Mouse (Mus musculus) Muller cell, postnatal 12 days (primary cell): ENCODE measurements around the gene Tuba1a.

Experiments used
- DNase-seq: peaks from one replicate; pipeline ENCODE4 v3.0.0-alpha.2; 2015; ENCODE audit errors: inconsistent ontology term

The Tuba1a gene

DNA sequence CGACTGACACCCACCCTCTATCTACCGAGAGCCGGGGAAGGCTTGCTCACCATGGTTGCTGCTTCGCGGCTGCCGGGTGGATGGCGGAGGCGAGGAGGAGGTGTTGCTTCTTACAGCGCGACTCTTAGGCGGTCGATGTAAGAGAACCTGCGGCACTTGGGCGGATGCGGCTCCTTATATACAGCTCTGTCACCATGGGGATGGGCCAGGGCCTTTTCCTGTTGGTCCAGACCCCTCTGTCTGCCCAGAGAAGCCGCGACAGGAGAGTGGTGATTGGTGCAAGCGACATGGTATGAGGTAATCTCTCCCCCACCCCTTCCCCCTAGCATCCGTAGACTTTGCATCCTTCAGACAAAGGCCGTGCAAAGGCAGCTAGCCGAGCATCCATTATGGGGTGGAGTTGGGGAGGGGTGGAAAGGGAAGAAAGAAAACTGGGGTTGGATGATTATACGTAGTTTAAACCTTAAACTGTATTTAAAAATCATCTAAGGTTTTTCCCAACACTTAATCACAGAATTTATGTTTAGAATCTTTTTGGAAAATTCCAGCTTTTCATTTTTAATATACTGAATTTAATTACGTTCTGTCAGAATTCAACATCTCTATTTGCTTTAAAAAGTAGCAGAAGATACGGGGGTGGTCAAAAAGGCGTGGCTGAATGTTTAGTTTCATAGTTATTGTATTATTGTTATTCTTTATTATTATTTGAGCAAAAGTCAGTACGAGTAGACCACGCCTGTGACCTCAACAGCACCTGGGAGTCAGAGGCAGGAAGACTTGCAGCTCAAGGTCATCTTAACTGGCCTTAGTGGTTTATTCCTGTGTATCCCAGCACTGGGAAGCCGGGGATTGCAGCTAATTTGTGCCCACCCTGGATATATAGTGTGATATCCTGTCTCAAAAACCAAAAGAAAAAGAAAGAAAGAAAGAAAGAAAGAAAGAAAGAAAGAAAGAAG lies at the start of gene Tuba1a, which contains the start of gene Gm49450:
Tuba1a (minus strand) TSS at position 303 of the 956 bp plus-strand sequence.
Gm49450 (minus strand) TSS at position 151 of the 956 bp plus-strand sequence.
- peak; percentile 98 for DNase-seq

DNA sequence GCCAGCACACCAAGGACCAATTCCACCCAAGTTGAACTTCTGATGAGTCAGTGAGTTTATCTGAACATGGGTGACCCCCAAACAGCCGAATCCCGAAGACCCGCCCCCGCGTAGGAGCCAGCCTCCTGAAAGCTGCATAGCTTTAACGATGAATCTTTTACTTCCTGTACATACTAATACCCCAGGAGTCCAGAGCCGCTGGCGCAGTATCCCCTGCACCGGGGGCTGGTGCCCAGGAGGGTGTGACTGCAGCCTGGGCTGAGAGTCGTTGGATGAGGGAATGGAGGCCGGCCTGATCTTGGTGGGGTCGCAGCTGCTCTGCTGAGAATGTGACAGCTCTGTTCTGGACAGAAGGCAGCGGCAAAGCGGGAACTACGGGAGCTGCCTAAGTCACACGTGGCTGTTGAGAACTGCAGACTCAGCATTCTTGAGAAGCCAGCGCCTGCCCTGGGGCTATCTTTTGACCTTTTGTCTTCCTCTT lies 48.0 kb upstream of the Tuba1a start:
- peak; percentile 33 for DNase-seq

DNA sequence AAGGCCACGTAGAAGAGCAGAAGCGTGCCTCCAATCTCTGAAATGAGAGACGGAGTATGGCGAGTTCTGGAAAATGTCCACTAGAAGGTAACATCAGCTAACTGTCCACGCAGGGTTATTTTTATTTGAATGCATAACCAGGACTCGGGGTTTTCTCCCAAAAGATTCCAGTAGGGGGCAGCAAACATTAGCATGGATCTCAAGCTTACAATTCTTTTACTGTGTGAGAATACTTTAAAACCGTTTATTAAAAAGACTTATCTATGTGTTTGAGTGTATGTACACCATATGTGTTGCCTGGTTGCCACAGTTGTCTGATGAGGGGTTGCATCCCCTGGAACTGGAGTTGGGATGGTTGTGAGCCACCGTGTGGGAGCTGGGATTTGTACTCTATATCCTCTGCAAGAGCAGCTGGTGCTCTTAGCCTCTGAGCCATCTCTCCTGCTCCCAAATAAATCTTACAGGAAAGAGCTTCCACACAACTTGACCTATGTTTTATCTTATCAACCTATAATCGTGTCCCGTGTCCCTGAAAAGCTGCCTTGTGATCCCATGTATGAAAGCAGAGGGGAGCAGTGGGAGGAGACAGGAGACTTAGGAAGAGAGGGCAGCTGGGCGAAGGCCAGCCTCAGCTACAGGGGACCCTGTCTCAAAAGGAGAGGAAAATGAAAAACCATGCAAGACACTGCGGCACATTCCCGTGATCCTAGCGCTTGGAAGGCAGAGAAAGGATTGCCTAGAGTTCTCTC lies 47.2 kb upstream of the Tuba1a start:
- DNase-seq: peak; percentile 38

DNA sequence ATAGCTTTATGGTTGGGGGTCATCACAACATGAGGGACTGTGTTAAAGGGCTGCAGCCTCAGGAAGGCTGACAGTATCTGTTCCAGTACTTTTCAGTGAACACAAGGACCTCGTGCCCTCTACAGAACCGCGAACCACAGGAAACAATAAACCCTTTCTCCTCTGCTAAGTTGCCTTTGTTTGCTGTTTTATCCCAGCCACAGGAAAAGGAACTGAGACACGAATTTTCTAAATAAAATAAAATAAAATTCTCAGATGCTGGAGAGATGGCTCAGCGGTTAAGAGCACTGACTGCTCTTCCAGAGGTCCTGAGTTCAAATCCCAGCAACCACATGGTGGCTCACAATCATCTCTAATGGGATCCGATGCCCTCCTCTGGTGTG lies 45.3 kb upstream of the Tuba1a start:
- DNase-seq: peak; percentile 78

DNA sequence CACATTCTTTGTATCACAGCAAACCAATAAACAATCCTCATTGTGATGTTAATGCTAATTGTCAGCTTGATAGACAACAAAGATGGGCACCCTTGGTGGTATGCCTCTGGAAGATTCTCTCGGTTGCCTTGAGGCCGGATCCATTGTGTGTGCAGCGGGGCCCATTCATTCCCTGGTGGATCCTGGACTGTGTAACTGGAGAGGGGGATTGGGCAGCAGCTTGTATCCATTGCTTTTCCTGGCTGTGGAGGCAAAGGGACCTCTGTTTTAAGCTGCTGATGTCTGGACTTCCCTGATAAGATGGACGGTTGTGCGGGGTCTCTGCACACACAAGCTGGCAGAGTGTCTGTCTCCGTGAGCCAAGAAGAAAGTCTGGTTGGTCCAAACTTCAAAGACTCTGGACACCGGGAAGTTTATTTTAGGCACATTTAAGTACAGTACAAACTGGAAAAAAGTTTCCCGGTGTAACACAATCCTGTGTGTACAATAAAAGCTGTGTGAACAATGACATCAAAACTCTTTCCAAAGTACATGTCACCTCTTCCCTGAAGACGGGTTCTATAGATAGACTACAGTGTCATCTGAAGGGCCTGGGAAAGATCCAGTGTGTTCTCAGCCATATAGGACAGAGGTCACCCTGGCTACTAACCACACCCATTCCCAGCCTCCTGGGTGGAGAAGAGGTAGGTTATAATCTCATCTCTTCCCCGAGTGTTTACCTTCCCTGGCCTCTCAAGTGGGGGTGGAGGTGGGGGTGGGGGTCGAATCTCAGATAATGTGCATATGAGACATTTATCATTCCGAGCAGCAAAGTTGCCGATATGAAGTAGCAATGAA lies 44.7 kb upstream of the Tuba1a start:
- no peak for DNase-seq

DNA sequence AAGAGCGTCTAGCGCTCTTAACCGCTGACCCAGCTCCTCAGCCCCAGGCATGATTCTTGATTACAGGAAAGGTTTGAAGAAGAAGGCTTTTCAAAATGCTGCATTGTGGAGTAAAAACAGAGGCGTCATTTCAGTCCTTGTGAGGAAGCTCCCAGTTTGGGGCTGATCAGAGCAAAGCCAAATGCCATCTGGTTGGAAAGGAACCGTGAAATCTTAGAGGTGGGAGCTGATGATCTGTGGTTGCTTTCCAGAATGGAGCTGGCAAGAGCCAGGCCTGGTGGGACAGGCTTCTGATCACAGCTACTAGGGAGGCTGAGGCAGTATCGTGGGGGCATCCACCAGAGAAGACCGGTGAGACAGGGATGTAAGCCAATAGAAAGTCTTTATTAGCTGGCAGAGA lies 43.3 kb upstream of the Tuba1a start:
- no peak for DNase-seq

DNA sequence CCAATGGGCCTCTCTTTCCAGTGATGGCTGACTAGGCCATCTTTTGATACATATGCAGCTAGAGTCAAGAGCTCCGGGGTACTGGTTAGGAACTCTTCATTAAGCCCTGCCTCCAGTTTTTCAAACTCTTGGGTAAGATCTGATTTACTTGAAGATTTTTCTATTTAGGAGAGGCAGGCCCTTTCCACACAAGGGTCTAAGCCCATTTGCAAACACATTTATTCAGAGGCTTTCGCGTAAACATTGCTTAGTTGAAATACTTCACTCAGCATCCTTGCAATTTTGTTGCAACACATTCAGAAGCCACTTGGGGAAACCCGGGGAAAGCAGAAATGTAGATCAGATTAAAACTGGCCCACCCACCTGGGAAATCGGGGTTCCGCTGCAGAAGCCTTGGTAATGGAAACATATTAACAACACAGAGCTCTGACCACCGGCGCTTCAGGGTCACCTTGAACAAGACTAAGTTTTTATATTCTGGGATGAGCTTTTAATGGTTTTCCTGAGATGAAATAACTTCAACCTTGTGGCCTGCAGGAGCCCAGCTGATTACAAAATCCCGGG lies 41.5 kb upstream of the Tuba1a start:
- no peak for DNase-seq

DNA sequence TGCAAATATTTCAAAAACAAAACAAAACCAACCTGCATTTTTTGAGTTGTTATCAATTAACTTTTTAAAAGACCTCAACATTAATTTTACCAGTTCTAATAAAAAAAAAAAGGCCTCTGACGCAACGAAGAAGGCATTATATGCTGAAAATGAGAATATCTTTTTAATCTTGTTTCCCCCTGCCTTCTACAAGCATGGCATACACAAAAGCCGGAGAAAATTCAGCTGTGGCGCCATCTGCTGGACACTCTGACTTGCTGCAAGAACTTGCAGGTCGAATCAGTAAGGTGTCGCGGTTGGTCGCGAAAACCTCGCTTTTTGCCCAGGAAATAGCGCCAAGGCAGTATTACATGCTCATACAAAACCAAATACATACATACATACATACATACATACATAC lies 40.4 kb upstream of the Tuba1a start:
- peak; percentile 68 for DNase-seq

DNA sequence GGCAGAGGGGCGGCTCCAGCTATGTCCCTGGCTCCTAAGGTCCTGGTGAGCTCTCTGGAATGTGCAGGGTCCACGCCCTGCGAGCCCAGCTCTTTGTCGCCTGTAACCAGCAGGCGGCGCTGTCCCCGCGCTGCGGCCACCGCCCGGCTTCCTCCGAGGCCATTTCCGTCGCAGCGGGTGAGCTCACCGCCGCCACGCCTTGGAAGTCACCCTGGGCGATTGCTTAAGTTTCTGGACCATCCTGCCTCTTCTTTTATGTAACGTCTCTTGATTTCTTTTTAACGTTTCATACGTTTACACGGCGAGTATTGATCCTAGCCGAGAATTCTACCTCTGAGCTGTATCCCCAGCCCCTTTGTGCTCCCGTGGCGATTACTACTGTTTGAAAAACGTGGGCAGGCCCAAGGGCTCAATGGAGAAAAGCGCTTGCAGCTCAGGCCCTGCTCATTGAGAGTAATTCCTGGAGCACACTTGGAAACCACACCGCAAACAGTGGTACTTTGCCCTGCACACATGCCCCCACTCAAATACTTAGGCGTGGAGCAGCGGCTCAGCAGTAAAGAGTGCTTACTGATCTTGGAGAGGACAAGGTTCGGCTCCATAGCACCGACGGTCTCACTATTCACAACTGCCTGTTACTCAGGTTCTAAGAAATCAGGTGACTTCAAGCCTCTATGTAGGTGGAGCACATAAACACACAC lies 39.7 kb upstream of the Tuba1a start:
- peak; percentile 94 for DNase-seq

DNA sequence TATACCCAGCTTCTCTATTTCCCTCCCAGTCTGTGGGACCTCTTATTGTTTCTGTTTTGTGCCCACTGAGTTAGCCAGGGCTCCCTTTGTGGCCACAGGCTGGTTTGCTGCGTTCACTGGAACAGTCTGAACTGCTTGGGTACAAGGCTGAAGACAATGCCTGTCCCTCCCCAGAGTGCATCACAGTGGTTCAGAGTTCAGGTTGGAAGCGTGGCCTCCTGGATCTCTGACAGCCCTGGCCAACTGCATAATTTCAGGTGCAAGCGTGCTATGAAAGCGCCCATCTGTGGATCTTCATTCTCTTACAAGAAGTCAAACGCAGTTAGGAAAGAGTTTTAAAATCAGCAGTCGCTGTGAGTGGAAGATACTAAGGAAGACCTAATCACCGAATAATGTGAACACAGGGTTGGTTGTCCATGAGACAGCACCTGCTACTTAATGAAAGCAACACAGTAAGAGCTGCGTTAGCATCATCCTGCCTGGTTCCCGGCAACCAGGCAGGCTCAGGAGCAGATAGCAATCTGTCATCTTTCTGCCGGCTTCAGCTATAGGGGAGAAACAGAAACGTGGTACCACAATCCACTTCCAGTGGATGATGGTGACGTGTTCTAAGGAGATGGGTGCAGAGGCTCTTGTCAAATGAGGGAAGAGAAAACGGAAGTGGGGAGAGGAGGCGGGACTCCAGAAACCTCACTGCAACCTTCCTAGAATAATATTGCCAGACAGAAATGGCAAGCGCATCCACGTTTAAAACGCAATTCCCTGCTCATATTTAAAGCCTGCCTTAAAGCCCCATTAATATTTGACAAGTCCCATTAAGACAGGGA lies 38.8 kb upstream of the Tuba1a start:
- DNase-seq: peak; percentile 65

DNA sequence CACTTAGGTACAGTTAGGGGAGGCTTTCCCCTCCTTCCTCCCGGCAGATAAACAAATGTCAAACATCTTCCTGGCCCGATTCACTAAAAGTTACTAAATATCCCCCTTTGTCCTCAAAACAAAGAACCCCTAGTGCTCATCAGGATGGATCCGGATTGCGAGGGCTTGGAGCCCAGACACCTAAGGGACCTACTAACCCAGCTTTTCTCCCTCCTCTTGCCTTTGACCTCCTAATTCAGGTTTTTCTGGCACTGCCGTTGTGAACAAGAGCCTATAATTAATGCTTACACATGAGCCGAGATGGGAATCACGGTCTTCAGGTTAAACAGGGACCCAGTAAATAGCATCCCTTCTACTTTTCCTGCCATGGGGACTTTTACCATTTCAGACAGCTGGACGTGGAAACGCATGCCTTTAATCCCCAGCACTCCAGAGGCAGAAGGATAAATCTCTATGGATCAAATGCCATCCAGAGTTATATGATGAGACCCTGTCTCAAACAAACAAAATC lies 38.1 kb upstream of the Tuba1a start:
- DNase-seq: peak; percentile 40

DNA sequence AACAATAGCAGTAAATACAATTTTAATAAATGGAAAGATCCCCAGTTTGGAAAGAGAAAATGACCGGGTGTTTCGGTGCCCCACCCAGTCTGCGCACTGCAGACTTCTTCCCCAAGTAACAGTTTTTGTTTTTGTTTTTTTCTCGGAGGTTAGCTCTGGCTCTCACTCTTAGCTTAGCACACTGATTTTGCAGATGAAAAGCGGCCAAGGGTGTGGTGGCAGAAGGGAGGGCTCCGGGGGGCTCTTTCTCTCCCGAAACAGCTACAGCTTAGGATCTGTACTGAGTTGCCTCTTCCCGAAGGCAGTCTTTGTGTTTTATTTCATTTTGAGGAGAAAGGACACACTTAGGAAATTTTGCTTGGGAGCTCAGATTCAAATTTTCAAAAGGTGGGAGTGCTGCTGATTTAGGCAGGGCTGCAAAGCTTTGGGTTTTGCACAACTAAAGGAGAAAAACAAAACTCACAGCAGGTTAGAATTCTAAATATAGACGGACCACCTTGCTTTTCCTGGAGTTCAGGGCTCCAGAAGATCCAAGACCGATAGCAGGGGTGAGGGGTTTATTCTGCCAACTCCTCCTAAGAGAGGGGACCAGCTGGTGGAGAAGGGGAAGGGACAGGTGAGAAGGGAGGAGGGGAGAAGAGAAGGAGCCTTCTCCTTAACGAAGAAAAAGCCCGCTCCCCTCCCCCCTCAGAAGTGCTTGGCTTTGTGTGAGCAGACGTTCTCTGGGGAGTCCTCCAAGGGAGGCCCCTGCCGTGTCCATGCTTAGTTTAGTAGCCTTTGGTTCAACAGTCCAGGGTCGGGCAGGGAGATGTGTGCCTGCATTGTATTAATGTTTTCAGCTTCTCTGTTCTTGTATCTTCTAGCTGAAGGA lies 37.4 kb upstream of the Tuba1a start:
- no peak for DNase-seq

DNA sequence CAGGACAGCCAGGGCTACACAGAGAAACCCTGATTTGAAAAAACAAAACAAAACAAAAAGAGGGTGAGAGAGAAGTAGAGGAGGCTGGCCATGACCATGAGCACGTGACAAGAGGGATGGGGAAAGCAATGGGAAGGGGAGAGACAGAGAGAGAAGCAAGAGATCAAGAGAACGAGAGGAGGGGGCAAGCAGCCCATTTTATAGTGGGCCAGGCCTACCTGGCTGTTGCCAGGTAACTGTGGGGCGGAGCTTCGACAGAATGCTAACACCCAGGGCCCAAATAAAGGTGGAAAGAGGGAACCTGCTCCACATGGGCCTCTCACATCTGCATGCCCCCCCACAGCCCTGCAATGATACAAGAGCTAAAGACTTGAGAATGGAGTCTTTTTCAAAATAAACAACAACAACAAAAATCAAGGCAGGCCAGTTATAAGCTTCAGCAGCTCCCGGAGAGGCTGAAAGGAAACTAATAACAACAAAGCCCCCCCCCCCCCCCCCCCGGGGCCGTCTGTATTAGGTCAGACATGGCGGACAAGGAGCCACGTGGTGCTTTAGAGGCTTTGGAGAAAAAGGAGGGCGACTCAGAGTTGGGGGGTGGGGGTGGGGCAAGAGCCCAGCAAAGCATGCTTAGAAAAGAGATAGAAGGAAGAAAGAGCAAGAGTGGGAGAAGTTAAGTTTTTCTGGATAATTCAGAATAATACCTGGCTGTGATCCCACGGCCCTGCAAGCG lies 36.4 kb upstream of the Tuba1a start:
- DNase-seq: peak; percentile 47

DNA sequence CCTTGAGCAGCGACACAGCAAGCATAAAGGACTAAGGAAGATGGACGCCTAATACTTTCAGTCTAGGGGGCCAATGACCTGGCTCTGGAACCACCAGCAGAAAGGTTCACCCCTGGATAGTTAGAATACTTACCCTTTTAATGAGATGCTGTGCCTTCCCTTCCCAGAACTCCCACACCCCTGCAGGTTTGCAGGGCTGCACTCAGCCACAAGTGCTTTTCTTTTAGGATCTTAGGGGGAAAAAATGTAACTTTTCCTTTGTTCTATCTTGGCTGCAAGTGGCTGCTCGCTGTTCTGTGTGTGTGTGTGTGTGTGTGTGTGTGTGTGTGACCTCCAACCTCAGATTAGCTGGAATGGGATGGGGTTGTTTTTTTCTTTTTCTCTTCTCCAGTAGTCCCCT lies 35.3 kb upstream of the Tuba1a start:
- peak; percentile 42 for DNase-seq

DNA sequence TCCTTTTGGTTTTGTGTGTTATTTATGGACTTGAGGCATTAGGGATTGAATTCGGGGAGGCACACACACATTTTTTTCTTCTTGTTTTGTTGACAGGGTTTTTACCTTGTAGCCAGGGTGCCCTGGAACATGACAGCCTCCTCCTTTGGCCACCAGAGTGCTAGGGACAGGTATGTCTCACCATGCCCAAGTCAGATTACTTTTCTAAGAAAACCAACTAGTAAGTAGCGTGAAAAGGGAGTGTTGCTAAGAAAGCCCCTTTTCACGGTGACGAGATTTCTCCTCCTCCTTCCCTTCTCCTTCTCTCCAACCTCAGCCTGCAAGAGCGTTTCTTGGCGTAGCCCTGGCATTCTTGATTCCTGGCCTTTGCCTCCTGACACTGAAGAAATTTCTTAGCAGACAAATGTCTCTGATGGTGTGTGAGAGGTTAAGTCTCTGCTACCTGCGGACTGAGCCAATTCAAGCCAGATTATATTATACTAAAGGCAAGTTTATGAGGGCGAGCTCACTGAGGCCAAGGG lies 34.2 kb upstream of the Tuba1a start:
- no peak for DNase-seq

DNA sequence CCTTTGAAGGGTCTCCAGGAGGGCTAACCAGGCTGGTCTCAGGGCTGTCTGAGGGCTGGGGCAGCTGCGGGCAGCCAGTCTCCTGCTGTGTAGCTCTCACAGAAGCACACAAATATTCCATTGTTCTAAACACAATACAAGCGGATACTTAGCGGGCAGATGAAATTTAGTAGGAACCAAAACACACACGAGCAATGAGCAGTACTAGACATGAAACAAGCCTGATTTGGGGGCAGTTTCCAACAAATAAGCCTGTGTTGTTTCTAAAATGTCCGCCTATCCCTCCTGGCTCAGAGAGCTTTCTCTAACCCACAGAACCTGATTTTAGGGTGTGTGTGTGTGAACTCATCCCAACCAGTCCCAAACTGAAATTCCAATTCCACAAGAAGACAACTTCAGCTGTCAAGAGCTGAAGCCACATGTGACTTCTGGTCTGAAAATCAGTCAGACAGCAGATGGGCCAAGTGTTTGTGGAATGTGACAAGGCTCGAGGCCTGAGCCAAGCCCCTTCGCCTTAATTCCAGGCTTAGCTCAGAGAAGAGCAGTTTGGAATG lies 33.7 kb upstream of the Tuba1a start:
- DNase-seq: peak; percentile 93

DNA sequence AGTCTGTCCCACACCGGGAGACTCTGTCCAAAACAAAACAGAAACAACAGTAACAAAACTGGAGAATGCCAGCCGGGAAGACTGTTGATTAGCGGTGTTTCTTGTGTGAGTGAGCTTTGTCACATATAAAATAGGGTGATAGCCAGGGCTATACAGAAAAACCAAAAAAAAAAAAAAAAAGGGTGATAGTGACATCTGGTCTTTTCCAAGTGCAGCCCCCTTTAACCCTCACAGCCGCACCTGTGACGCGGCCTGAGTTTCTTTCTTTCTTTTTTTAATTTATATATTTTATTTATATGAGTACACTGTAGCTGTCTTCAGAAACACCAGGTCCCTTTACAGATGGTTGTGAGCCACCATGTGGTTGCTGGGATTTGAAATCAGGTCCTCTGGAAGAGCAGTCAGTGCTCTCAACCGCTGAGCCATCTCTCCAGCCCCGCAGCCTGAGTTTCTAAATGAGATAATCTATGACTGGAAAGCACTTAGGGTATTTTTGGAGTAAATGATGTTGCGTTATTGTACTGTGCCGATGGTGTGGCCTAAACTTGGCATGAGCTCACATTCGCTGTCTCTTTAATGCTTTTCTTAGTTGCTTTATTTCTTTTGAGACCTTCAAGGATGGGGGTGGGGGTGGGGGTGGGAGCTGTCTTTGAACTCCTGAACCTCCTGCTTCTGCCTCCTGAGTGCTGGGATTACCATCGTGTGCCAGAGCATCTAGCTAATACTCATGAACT lies 32.6 kb upstream of the Tuba1a start:
- DNase-seq: peak; percentile 68
